Comparison of ENCODE assay signal across 19 mouse cellular contexts in the genomic region with DNA sequence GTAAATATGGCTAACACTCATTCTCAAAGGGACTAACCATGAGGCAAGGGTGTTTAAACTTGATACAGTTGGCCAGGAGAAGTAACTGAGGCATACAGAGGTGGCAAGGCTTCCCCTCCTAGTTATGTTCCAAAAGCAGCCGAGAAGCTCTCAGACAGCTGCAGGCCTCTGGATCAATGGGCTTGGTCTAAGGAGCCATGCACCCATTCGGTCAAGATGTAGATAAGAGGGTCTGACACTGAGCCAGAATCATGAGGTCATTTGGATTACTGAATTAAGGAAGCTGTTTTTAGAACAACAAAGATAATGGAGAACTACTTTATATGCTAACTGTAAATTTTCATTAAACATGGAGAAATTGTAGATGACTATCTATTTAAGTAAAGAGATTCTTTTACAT.
"Had no signal": no experiment of that assay in that cellular context is flagged by ENCODE, and none has a peak within 500 bp of the region (broad histone marks: within the 10 kb centered on the region; RNA-seq: fewer than 3 reads in every experiment).

No protein-coding gene starts in this region.

- H3K4me3 ChIP-seq: midbrain, embryonic 10.5 days; midbrain, embryonic 12.5 days; myocyte; neural tube, embryonic 13.5 days; neural tube, embryonic 15.5 days; stomach, embryonic 15.5 days had no signal

- H3K9me3 ChIP-seq: midbrain, embryonic 10.5 days; midbrain, embryonic 12.5 days; neural tube, embryonic 13.5 days; neural tube, embryonic 15.5 days; stomach, embryonic 15.5 days had no signal

- H3K9ac ChIP-seq: lung, embryonic 14.5 days; midbrain, embryonic 12.5 days; neural tube, embryonic 13.5 days; neural tube, embryonic 15.5 days; stomach, embryonic 15.5 days had no signal

- ATAC-seq: midbrain, embryonic 16.5 days had no signal

- H3K36me3 ChIP-seq: midbrain, embryonic 10.5 days; midbrain, embryonic 12.5 days; neural tube, embryonic 13.5 days; neural tube, embryonic 15.5 days; stomach, embryonic 15.5 days had no signal

- H3K27me3 ChIP-seq: neural tube, embryonic 15.5 days; stomach, embryonic 15.5 days had no signal

- H3K27ac ChIP-seq: midbrain, embryonic 10.5 days; midbrain, embryonic 12.5 days; neural tube, embryonic 13.5 days; neural tube, embryonic 15.5 days; stomach, embryonic 15.5 days; stomach, postnatal 0 days had no signal

- H3K4me2 ChIP-seq: lung, embryonic 14.5 days; midbrain, embryonic 12.5 days; neural tube, embryonic 13.5 days; neural tube, embryonic 15.5 days; stomach, embryonic 15.5 days had no signal

- DNase-seq: lung, adult 18-20 months; lung, embryonic 14.5 days; lung, postnatal 10 days; lung, postnatal 4 days; midbrain, embryonic 14.5 days; retina, postnatal 1 day; right cerebral cortex, adult 18-20 months; right cerebral cortex, postnatal 14 days; thymus, adult 2 months; thymus, postnatal 25 days; thymus, postnatal 4 days had no signal
